Mouse (Mus musculus): ENCODE data around the gene Ucp3.

DNA sequence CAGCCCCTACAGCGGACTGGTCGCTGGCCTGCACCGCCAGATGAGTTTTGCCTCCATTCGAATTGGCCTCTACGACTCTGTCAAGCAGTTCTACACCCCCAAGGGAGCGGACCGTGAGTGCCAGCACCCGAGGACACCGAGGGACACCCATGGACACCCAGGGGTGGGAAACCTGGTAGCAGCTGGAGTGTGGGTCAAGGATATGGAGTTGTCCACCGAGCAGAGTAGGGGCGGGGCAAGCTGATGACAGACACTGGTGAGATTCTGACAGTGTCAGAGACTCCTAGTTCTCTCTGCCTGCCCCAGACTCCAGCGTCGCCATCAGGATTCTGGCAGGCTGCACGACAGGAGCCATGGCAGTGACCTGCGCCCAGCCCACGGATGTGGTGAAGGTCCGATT lies 7.4 kb downstream of the Ucp3 start:
- TF ChIP-seq CTCF (conservative IDR thresholded peaks at IDR 0.05; ENCODE audit: insufficient read depth, insufficient read length, low read depth, low read length) (no peak), POLR2A (IDR thresholded peaks at IDR 0.05; ENCODE audit: low read depth, low read length) (no peak)
